Comparison of ENCODE assay signal across 23 mouse cellular contexts in the genomic region with DNA sequence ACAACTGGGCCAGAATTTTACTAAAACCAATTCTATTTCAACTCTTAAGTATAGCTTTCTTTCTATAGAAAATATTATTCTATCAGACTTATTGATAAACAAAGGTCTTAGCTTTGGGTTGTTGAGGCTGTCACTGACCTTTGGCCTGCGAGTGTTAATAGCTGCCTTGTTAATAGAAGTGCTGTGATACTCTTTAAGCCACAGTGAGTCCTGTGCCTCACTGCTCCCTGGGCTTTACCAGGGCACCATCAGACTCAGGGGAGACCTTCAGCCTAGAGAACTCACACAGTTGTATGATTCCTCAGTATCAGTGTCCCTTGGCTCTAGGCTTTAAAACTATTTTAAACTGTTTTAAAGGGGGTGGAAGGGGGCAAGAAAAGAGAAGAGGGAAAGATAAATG. TPM values are rescaled to one million over a fixed set of nuclear protein-coding genes. Genes with fewer than 3 reads are reported as not detected.
DNase-seq lines count a peak whose midpoint lies in the region; ATAC-seq and TF ChIP-seq lines count a peak whose summit lies in the region.
"Had no signal": no experiment of that assay in that cellular context is flagged by ENCODE, and none has a peak within 500 bp of the region (broad histone marks: within the 10 kb centered on the region; RNA-seq: fewer than 3 reads in every experiment).

No protein-coding gene starts in this region.

- no peak for TF ChIP-seq POLR2A in liver, adult 2 months (IDR thresholded peaks at IDR 0.05; ENCODE audit: extremely low read depth, insufficient read depth, low read length)

- TF ChIP-seq CTCF in liver, adult 2 months (IDR thresholded peaks at IDR 0.05; ENCODE audit: low read depth, low read length) = no peak
- no peak for TF ChIP-seq CTCF in liver, postnatal 0 days (IDR thresholded peaks at IDR 0.05; ENCODE audit: low read depth)

- ATAC-seq in liver, embryonic 11.5 days (replicated peaks; ENCODE audit: low FRiP score) = no peak
- no peak for ATAC-seq in liver, postnatal 0 days
- ATAC-seq: activated CD4-positive, CD25-positive, alpha-beta regulatory T cell, adult 4 months; CD4-positive, CD25-positive, alpha-beta regulatory T cell, adult 4 months; forebrain, embryonic 13.5 days; forebrain, embryonic 15.5 days; Patski had no signal

- H3K4me2 ChIP-seq in liver, embryonic 11.5 days = no peak overlapping the region
- peak overlapping the region; percentile 57 for H3K4me2 ChIP-seq in liver, postnatal 0 days (ENCODE audit: low read depth, low read length)
- H3K4me2 ChIP-seq: embryonic facial prominence, embryonic 12.5 days; forebrain, embryonic 13.5 days; forebrain, embryonic 15.5 days had no signal

- peak overlapping the region; percentile 37 for H3K4me3 ChIP-seq in liver, adult 2 months (ENCODE audit: insufficient read depth, low read depth, low read length)
- H3K4me3 ChIP-seq in liver, embryonic 11.5 days (ENCODE audit: low read depth, low read length) = no peak overlapping the region
- no peak overlapping the region for H3K4me3 ChIP-seq in liver, postnatal 0 days (ENCODE audit: low read depth, low read length)
- H3K4me3 ChIP-seq: embryonic facial prominence, embryonic 10.5 days; embryonic facial prominence, embryonic 12.5 days; forebrain, embryonic 13.5 days; forebrain, embryonic 15.5 days had no signal

- 42% methylated on average over 1 of the region's 1 CpGs for WGBS in liver, adult 2 months
- WGBS in liver, embryonic 11.5 days = 84% methylated on average over 1 of the region's 1 CpGs
- 97% methylated on average over 1 of the region's 1 CpGs for WGBS in liver, postnatal 0 days (ENCODE audit: insufficient replicate concordance)

- H3K36me3 ChIP-seq in liver, adult 2 months (ENCODE audit: control insufficient read depth, insufficient read depth, low read length) = peaks cover 20% of the 10 kb centered on the region
- no peaks in the 10 kb centered on the region for H3K36me3 ChIP-seq in liver, embryonic 11.5 days (ENCODE audit: control insufficient read depth, insufficient read depth, low read length)
- H3K36me3 ChIP-seq in liver, postnatal 0 days (replicated peaks; ENCODE audit: insufficient read depth, low read length) = peaks cover 9% of the 10 kb centered on the region
- H3K36me3 ChIP-seq: embryonic facial prominence, embryonic 12.5 days; forebrain, embryonic 15.5 days had no signal

- H3K27me3 ChIP-seq in liver, adult 2 months (ENCODE audit: control insufficient read depth, insufficient read depth, low read length) = no peaks in the 10 kb centered on the region
- no peaks in the 10 kb centered on the region for H3K27me3 ChIP-seq in liver, embryonic 11.5 days (replicated peaks; ENCODE audit: control insufficient read depth, insufficient read depth, low read length)
- H3K27me3 ChIP-seq in liver, postnatal 0 days (ENCODE audit: insufficient read depth, low read length) = no peaks in the 10 kb centered on the region
- H3K27me3 ChIP-seq: CH12.LX; embryonic facial prominence, embryonic 12.5 days; forebrain, embryonic 13.5 days; forebrain, embryonic 15.5 days; Patski had no signal

- no peaks in the 10 kb centered on the region for H3K9me3 ChIP-seq in liver, embryonic 11.5 days (ENCODE audit: control insufficient read depth, low read length)
- no peaks in the 10 kb centered on the region for H3K9me3 ChIP-seq in liver, postnatal 0 days (ENCODE audit: low read length)
- H3K9me3 ChIP-seq: embryonic facial prominence, embryonic 10.5 days; embryonic facial prominence, embryonic 12.5 days; forebrain, embryonic 15.5 days had no signal

- DNase-seq in heart, adult 11 months = peak; percentile 51
- no peak for DNase-seq in heart, adult 9 months (ENCODE audit: low spot score in 2 of 2)
- DNase-seq in liver, adult 2 months (ENCODE audit: extremely low read depth, low read depth, low spot score) = peak; percentile 61
- DNase-seq in liver, embryonic 11.5 days (ENCODE audit: low spot score) = no peak
- DNase-seq in liver, postnatal 0 days = no peak
- DNase-seq in liver = no peak
- DNase-seq: adrenal gland, adult 8-10 months; adrenal gland, postnatal 14 days; adrenal gland, postnatal 36 days; B cell, adult 2 months; cerebellum, adult 11-12 months; cerebellum, adult 2 months; cerebellum, adult 9-10 months; cerebellum, postnatal 10 days; cerebellum, postnatal 25 days had no signal

- H3K79me2 ChIP-seq in liver, adult 2 months (ENCODE audit: control insufficient read depth, insufficient read depth, low read length) = peaks cover 34% of the 10 kb centered on the region

- TF ChIP-seq EP300 in liver, postnatal 0 days (IDR thresholded peaks at IDR 0.05; ENCODE audit: low read depth) = no peak

- H3K9ac ChIP-seq in liver, adult 2 months (ENCODE audit: low read depth, low read length) = peak overlapping the region; percentile 75
- H3K9ac ChIP-seq in liver, embryonic 11.5 days (ENCODE audit: low read depth, low read length) = no peak overlapping the region
- no peak overlapping the region for H3K9ac ChIP-seq in liver, postnatal 0 days (replicated peaks)
- H3K9ac ChIP-seq: embryonic facial prominence, embryonic 12.5 days; forebrain, embryonic 13.5 days; forebrain, embryonic 15.5 days had no signal

- H3K4me1 ChIP-seq in liver, adult 2 months (ENCODE audit: control insufficient read depth, insufficient read depth, low read length) = peaks cover 30% of the 10 kb centered on the region
- peaks cover 50% of the 10 kb centered on the region for H3K4me1 ChIP-seq in liver, embryonic 11.5 days (replicated peaks; ENCODE audit: control insufficient read depth, insufficient read depth, low read length)
- peaks cover 44% of the 10 kb centered on the region for H3K4me1 ChIP-seq in liver, postnatal 0 days (ENCODE audit: insufficient read depth)
- H3K4me1 ChIP-seq: embryonic facial prominence, embryonic 10.5 days; forebrain, embryonic 13.5 days; forebrain, embryonic 15.5 days had no signal

- peak overlapping the region; percentile 89 for H3K27ac ChIP-seq in liver, adult 2 months (replicated peaks; ENCODE audit: insufficient read depth, low read depth, low read length)
- no peak overlapping the region for H3K27ac ChIP-seq in liver, embryonic 11.5 days (ENCODE audit: low read depth, low read length)
- H3K27ac ChIP-seq in liver, postnatal 0 days (ENCODE audit: low read depth) = peak overlapping the region; percentile 96
- H3K27ac ChIP-seq: embryonic facial prominence, embryonic 10.5 days; embryonic facial prominence, embryonic 12.5 days; forebrain, embryonic 13.5 days; forebrain, embryonic 15.5 days had no signal

RNA-seq across cellular contexts. Expression of a gene that starts 26.0 kb away (rescaled TPM):
- 314 and 342 TPM in 2 replicates for total RNA-seq in liver, adult 2 months (2014; rRNA removed)
- 22.4 and 24.9 TPM in 2 replicates for polyA plus RNA-seq in liver, adult 2 months (2012; rRNA removed)
- polyA plus RNA-seq in liver, embryonic 11.5 days (2014; fragmentation: Nextera tagmentation; extraction: Ambion mirVana) = 37.7 and 37.9 TPM in 2 replicates
- 34.0 and 44.5 TPM in 2 replicates for polyA plus RNA-seq in liver, postnatal 0 days (2015; fragmentation: Nextera tagmentation; extraction: Ambion mirVana)

Comparison
In these comparisons a context has a peak if more than half of its experiments do, and no peak if none do; other contexts are left out.
1. DNase-seq: peak in heart, adult 11 months (single experiment) and liver, adult 2 months (single experiment); none in heart, adult 9 months (0 of 2), liver, embryonic 11.5 days (single experiment), liver, postnatal 0 days (single experiment) and liver (single experiment).